Mouse (Mus musculus) kidney, adult 2 months (tissue): ENCODE measurements at regions not wholly inside any gene's neighbourhood (a gene's known extent, or its start where the extent isn't known, plus 50 kb on each side); places are given as distances from the start of the nearest gene placed in this dataset.

Experiments used
- DNase-seq: peaks from one replicate; pipeline ENCODE4 v3.0.0; 2021
- H3K27ac ChIP-seq: fragments of 200-500 bp; 2 replicates; pipeline ENCODE4 v1.5.1; 2012; ENCODE audit warnings: low read depth, low read length, control low read depth, inconsistent platforms; ENCODE audit not compliant: insufficient read depth
- H3K27me3 ChIP-seq: fragments of 200-500 bp; replicated peaks from 2 replicates; pipeline ENCODE4 v1.6.1; 2012; ENCODE audit warnings: mild to moderate bottlenecking, moderate library complexity, low read length, inconsistent platforms; ENCODE audit not compliant: control insufficient read depth, insufficient read depth
- H3K36me3 ChIP-seq: fragments of 200-500 bp; 2 replicates; pipeline ENCODE4 v1.6.1; 2012; ENCODE audit warnings: mild to moderate bottlenecking, moderate library complexity, low read length, inconsistent platforms; ENCODE audit not compliant: control insufficient read depth, insufficient read depth
- H3K4me1 ChIP-seq: fragments of 200-500 bp; 2 replicates; pipeline ENCODE4 v1.6.1; 2011; ENCODE audit warnings: low read length; ENCODE audit not compliant: control insufficient read depth, insufficient read depth
- H3K4me3 ChIP-seq: fragments of 200-500 bp; 2 replicates; pipeline ENCODE4 v1.5.1; 2011; ENCODE audit warnings: mild to moderate bottlenecking, low read depth, low read length, control low read depth; ENCODE audit not compliant: insufficient read depth
- CTCF ChIP-seq: fragments of 200-500 bp; conservative IDR thresholded peaks from 2 replicates; pipeline ENCODE4 v1.5.1; 2011; ENCODE audit warnings: low read depth, mild to moderate bottlenecking, control low read depth, low read length, moderate library complexity, mixed read lengths; ENCODE audit not compliant: insufficient read depth, insufficient read length
- POLR2A ChIP-seq: fragments of 200-500 bp; IDR thresholded peaks from one replicate; pipeline ENCODE4 v1.6.1; 2011; ENCODE audit warnings: low read depth, low read length, control low read depth
- WGBS: fragments of 180-500 bp; shearing (Covaris S2); methylation state at CpG from one replicate; pipeline ENCODE4 v1.1.7; 2018; 5-methylcytosine and 5-hydroxymethylcytosine counted together

- Histone ChIP-seq H3K4me3 (no peak overlapping the region), H3K4me1 (no peaks in the 10 kb centered on the region), H3K36me3 (no peaks in the 10 kb centered on the region), H3K27me3 (no peaks in the 10 kb centered on the region), H3K27ac (no peak overlapping the region)
- WGBS, result 89% methylated on average over 5 of the region's 5 CpGs
- TF ChIP-seq CTCF, result no peak
- TF ChIP-seq POLR2A, result no peak
- no peak for DNase-seq
Measured at GRCm38 (mm10) chr3:147749442-147749841, 897.3 kb downstream of the Ttll7 start.

- no peak overlapping the region for H3K27ac ChIP-seq
- no peaks in the 10 kb centered on the region for H3K36me3 ChIP-seq
- no peak for DNase-seq
- TF ChIP-seq POLR2A (no peak), CTCF (no peak)
- no peak overlapping the region for H3K4me3 ChIP-seq
- H3K4me1 ChIP-seq, result no peaks in the 10 kb centered on the region
- H3K27me3 ChIP-seq, result no peaks in the 10 kb centered on the region
- 77% methylated on average over 6 of the region's 6 CpGs for WGBS
Measured at GRCm38 (mm10) chr3:147736673-147737439, 884.7 kb downstream of the Ttll7 start.

GRCm38 (mm10) chr3:147716391-147716790 lies 864.2 kb downstream of the Ttll7 start:
- Histone ChIP-seq H3K4me1 (no peaks in the 10 kb centered on the region), H3K27ac (no peak overlapping the region), H3K4me3 (no peak overlapping the region), H3K27me3 (no peaks in the 10 kb centered on the region), H3K36me3 (no peaks in the 10 kb centered on the region)
- 63% methylated on average over 4 of the region's 4 CpGs for WGBS
- no peak for TF ChIP-seq CTCF
- no peak for TF ChIP-seq POLR2A
- no peak for DNase-seq

- H3K27me3 ChIP-seq, result no peaks in the 10 kb centered on the region
- H3K36me3 ChIP-seq, result no peaks in the 10 kb centered on the region
- no peak for DNase-seq
- no peak for TF ChIP-seq POLR2A
- TF ChIP-seq CTCF, result no peak
- H3K27ac ChIP-seq, result no peak overlapping the region
- no peaks in the 10 kb centered on the region for H3K4me1 ChIP-seq
- 50% methylated on average over 4 of the region's 4 CpGs for WGBS
- H3K4me3 ChIP-seq, result no peak overlapping the region
Measured at GRCm38 (mm10) chr3:147707401-147707801, 855.2 kb downstream of the Ttll7 start.

- Histone ChIP-seq H3K4me3 (no peak overlapping the region), H3K27me3 (no peaks in the 10 kb centered on the region), H3K4me1 (no peaks in the 10 kb centered on the region), H3K36me3 (no peaks in the 10 kb centered on the region), H3K27ac (no peak overlapping the region)
- DNase-seq, result no peak
- 92% methylated on average over 2 of the region's 2 CpGs for WGBS
- TF ChIP-seq POLR2A, result no peak
- TF ChIP-seq CTCF, result no peak
Measured at GRCm38 (mm10) chr3:147683730-147684129, 831.6 kb downstream of the Ttll7 start.

GRCm38 (mm10) chr3:147680299-147680698 lies 828.1 kb downstream of the Ttll7 start:
- no peaks in the 10 kb centered on the region for H3K4me1 ChIP-seq
- no peaks in the 10 kb centered on the region for H3K27me3 ChIP-seq
- no peaks in the 10 kb centered on the region for H3K36me3 ChIP-seq
- no peak for DNase-seq
- 59% methylated on average over 1 of the region's 1 CpGs for WGBS
- H3K4me3 ChIP-seq, result no peak overlapping the region
- TF ChIP-seq CTCF, result no peak
- no peak for TF ChIP-seq POLR2A
- no peak overlapping the region for H3K27ac ChIP-seq

GRCm38 (mm10) chr3:147662572-147662971 lies 810.4 kb downstream of the Ttll7 start:
- DNase-seq, result no peak
- Histone ChIP-seq H3K4me1 (no peaks in the 10 kb centered on the region), H3K27ac (no peak overlapping the region), H3K27me3 (no peaks in the 10 kb centered on the region), H3K4me3 (no peak overlapping the region), H3K36me3 (no peaks in the 10 kb centered on the region)
- TF ChIP-seq CTCF (no peak), POLR2A (no peak)
- 80% methylated on average over 3 of the region's 3 CpGs for WGBS
